Mouse (Mus musculus) testis, postnatal 14 days (tissue): ENCODE data around the gene Ccdc33.

Experiments used
- DNase-seq: peaks from one replicate; pipeline ENCODE4 v3.0.0; 2021; ENCODE audit warnings: low spot score

Ccdc33 gene

GRCm38 (mm10) chr9:58047061-58047460 lies 71.6 kb downstream of the Ccdc33 start:
- DNase-seq, result no peak

GRCm38 (mm10) chr9:58045646-58046045 lies 73.0 kb downstream of the Ccdc33 start:
- DNase-seq, result no peak

- DNase-seq, result no peak
Observed at GRCm38 (mm10) chr9:58044828-58045227, 73.8 kb downstream of the Ccdc33 start.

GRCm38 (mm10) chr9:58043496-58044017 lies 75.1 kb downstream of the Ccdc33 start:
- peak; percentile 54 for DNase-seq

GRCm38 (mm10) chr9:58042391-58042790 lies 76.2 kb downstream of the Ccdc33 start:
- no peak for DNase-seq

GRCm38 (mm10) chr9:58040977-58041376 lies 77.6 kb downstream of the Ccdc33 start:
- DNase-seq, result no peak

- peak; percentile 51 for DNase-seq
Observed at GRCm38 (mm10) chr9:58038500-58039168, 80.0 kb downstream of the Ccdc33 start.

GRCm38 (mm10) chr9:58036961-58037360 lies 81.7 kb downstream of the Ccdc33 start:
- no peak for DNase-seq

GRCm38 (mm10) chr9:58035951-58036698 lies 82.5 kb downstream of the Ccdc33 start:
- no peak for DNase-seq

GRCm38 (mm10) chr9:58035519-58035918 lies 83.1 kb downstream of the Ccdc33 start:
- DNase-seq, result no peak

- no peak for DNase-seq
Observed at GRCm38 (mm10) chr9:58031895-58032294, 86.7 kb downstream of the Ccdc33 start.

GRCm38 (mm10) chr9:58029635-58030034 lies 89.0 kb downstream of the Ccdc33 start:
- DNase-seq, result no peak

GRCm38 (mm10) chr9:58028841-58029240 lies 89.8 kb downstream of the Ccdc33 start:
- no peak for DNase-seq

- no peak for DNase-seq
Observed at GRCm38 (mm10) chr9:58027426-58028180, 91.0 kb downstream of the Ccdc33 start.

GRCm38 (mm10) chr9:58025995-58026394 lies 92.6 kb downstream of the Ccdc33 start:
- no peak for DNase-seq

GRCm38 (mm10) chr9:58018385-58018784 lies 100.2 kb downstream of the Ccdc33 start:
- no peak for DNase-seq

- DNase-seq, result no peak
Observed at GRCm38 (mm10) chr9:58016962-58017361, 101.7 kb downstream of the Ccdc33 start.

GRCm38 (mm10) chr9:58015856-58016255 lies 102.8 kb downstream of the Ccdc33 start:
- no peak for DNase-seq

GRCm38 (mm10) chr9:58014393-58015160 lies 104.0 kb downstream of the Ccdc33 start:
- DNase-seq, result no peak

- no peak for DNase-seq
Observed at GRCm38 (mm10) chr9:58012935-58013334, 105.7 kb downstream of the Ccdc33 start.

- no peak for DNase-seq
Observed at GRCm38 (mm10) chr9:58012486-58012885, 106.1 kb downstream of the Ccdc33 start.

GRCm38 (mm10) chr9:58011552-58011951 lies 107.1 kb downstream of the Ccdc33 start:
- no peak for DNase-seq
